8 mouse cellular contexts compared by ENCODE assay signal in the genomic region with DNA sequence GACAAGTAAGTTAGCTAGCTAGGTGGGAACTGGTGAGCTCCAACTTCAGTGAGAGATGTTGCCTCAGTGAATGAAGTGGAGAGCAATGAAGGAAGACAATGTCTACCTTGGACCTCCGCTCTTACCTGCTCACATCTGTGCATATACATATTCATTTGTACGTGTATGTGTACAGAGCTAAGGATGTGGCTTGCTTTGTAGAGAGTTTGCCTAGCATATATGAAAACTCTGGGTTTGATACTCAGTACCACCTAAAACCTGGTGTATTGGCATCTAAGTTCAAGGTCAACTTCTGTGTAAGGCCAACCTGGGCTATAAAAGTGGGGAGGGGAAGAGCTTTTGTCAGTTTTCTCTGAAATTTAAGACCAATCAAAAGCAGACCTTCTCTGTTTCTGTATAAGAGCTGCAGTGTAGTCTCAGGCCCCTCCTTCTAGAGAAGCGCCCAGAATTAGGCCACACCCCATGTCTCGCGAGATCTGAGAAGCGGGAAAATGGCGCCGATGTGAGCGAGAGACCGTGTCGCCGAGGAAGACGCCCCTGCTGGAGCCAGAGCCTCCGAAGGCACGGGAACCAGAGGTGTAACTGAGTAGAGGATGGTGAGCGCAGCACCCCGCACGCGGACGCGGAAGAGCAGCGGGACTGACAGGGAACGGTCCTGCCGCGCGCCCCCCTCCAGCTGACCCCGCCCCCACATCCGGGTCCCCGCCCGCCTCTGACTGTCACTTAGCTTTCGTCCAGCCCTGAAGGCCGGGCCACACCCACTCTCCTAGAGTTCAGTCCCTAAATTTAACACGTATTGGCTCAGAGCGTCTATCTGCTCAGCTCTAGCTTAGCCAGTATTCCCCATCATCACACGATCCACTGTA. TPM values are rescaled to one million over a fixed set of nuclear protein-coding genes. Genes with fewer than 3 reads are reported as not detected.
DNase-seq lines count a peak whose midpoint lies in the region; ATAC-seq lines count a peak whose summit lies in the region.

A gene (plus strand): TSS at position 470 of the 866 bp plus-strand sequence.

- H3K4me3 ChIP-seq in hindbrain, embryonic 15.5 days: peak within 1 kb of the TSS; percentile 72

- H3K27me3 ChIP-seq in hindbrain, embryonic 15.5 days: no peaks in the 10 kb centered on the region

- no peaks in the 10 kb centered on the region for H3K9me3 ChIP-seq in hindbrain, embryonic 15.5 days

- H3K9ac ChIP-seq in hindbrain, embryonic 15.5 days: peak within 1 kb of the TSS; percentile 78

- peak; percentile 96 for DNase-seq in R1 (ENCODE audit: low read depth, low spot score)
- DNase-seq in cerebellum, postnatal 25 days: peak; percentile 92
- peak; percentile 90 to 91 for DNase-seq in frontal cortex, postnatal 36 days (ENCODE audit: low spot score in 2 of 2)
- peak; percentile 88 for DNase-seq in left cerebral cortex, adult 11 months (ENCODE audit: low spot score)
- DNase-seq in lung, postnatal 4 days: peak; percentile 92 to 94
- peak; percentile 91 for DNase-seq in retina, postnatal 7 days (ENCODE audit: low read depth, low spot score)
- DNase-seq in urinary bladder, adult 2 months (ENCODE audit: low spot score): peak; percentile 86

- peak within 1 kb of the TSS; percentile 89 for H3K4me2 ChIP-seq in hindbrain, embryonic 15.5 days

- WGBS in hindbrain, embryonic 15.5 days: 3% methylated on average over 32 of the region's 35 CpGs

- ATAC-seq in hindbrain, embryonic 15.5 days (ENCODE audit: low FRiP score, low read depth): peak; percentile 96

- H3K36me3 ChIP-seq in hindbrain, embryonic 15.5 days: no peaks in the 10 kb centered on the region

- peak within 1 kb of the TSS; percentile 98 for H3K27ac ChIP-seq in hindbrain, embryonic 15.5 days (replicated peaks)

- H3K4me1 ChIP-seq in hindbrain, embryonic 15.5 days (replicated peaks): peaks cover 35% of the 10 kb centered on the region

RNA-seq across cellular contexts. Expression of the gene that starts here (rescaled TPM):
- polyA plus RNA-seq in hindbrain, embryonic 15.5 days (2015; fragmentation: Nextera tagmentation; extraction: Ambion mirVana): 60.6 and 75.8 TPM in 2 replicates
- polyA plus RNA-seq in urinary bladder, adult 2 months (2012; rRNA removed): 53.8 and 58.6 TPM in 2 replicates

Comparison
In these comparisons a context has a peak if more than half of its experiments do, and no peak if none do; other contexts are left out.
1. Peak in every context shown above with its lines: DNase-seq, ATAC-seq, H3K4me3 ChIP-seq and H3K27ac ChIP-seq.